Mouse (Mus musculus) stomach, postnatal 0 days (tissue): ENCODE measurements around the gene Wnt7b.

Experiments used
- CTCF ChIP-seq: IDR thresholded peaks from 2 replicates; pipeline ENCODE4 v1.5.1; 2016; ENCODE audit warnings: antibody characterized with exemption, low read depth, mild to moderate bottlenecking, moderate library complexity
- EP300 ChIP-seq: optimal IDR thresholded peaks from 2 replicates; pipeline ENCODE3; 2016; ENCODE audit warnings: antibody characterized with exemption

GRCm38 (mm10) chr15:85523173-85523991 lies 58.9 kb downstream of the Wnt7b start:
- TF ChIP-seq CTCF (peak; percentile 41), EP300 (no peak)
